Mouse (Mus musculus) urinary bladder, postnatal 36 days (tissue): ENCODE measurements around the gene Hist1h2bl.
"Not testable (repeated sequence)": the region's sequence is repeated elsewhere in the genome, so short reads cannot be mapped to it uniquely, and the experiment has no call there.

Experiments
- DNase-seq, 2 experiments: peaks; one replicate each; pipeline ENCODE4 v3.0.0; 2022; ENCODE audit warnings: low spot score in 2 of 2, mixed read lengths in 1 of 2

Gene Hist1h2bl

DNA sequence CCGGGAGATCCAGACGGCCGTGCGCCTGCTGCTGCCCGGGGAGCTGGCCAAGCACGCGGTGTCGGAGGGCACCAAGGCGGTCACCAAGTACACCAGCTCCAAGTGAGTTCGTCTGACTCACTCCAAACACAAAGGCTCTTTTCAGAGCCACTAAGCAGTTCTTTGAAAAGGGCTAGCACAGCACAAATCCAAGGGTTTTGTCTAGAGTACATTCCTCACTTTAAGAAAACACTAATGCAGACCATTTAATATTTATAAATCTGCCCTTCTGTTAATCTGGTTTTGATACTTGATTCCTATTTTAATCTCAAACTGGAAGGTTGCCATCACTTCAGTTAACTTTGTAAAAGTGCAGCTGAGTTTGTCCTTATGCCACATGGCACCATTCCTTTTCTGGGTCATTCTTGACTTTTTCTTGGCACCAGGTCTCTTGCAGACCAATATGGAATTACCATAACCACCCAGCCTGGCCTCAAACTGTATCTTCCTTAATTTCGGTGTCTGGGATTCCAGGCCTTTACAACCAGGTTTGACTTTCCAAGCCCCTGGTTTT lies 6.5 kb upstream of the Hist1h2bl start:
- DNase-seq: no peak

DNA sequence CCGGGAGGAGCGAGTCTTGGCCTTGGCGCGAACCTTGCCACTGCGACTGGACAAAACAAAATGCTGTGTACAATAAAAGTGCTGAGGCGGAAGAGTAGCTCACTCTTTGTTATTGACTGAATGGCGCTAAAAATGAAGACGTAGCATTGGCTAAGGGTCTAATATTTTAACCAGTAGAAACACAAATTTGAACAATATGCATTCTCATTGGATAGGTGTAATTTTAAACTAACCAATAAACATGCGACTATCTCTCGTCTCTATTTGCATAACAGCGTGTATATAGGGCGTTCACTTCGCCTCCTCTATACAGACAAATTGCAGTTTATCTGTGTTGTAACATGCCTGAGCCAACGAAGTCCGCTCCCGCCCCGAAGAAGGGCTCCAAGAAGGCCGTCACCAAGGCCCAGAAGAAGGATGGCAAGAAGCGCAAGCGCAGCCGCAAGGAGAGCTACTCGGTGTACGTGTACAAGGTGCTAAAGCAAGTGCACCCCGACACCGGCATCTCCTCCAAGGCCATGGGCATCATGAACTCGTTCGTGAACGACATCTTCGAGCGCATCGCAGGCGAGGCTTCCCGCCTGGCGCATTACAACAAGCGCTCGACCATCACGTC lies 5.9 kb upstream of the Hist1h2bl start, which contains the start of gene Hist1h2bm:
Gene Hist1h2bm (plus strand): TSS at position 288 of the 616 bp plus-strand sequence.
- DNase-seq: peak; percentile 33 to 51

DNA sequence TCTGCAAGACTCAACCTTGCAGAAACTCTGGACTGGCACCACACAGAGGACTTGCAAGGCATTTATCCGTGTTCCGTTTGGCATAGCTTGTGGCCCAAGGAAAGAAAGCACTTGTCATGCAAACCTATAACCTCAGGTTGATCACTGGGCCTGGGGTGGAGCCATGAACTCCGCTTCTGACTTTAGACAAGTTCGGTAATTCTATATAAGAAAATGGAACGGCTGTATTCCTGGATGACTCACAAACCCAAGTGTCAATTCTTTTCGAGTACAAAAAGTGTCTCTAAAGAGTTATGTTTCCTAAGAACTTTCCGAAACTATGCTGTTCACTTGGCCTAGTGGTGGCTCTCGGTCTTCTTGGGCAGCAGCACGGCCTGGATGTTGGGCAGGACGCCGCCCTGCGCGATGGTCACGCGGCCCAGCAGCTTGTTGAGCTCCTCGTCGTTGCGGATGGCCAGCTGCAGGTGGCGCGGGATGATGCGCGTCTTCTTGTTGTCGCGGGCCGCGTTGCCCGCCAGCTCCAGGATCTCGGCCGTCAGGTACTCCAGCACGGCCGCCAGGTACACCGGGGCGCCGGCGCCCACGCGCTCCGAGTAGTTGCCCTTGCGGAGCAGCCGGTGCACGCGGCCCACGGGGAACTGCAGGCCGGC lies 5.3 kb upstream of the Hist1h2bl start:
- not testable (repeated sequence) for DNase-seq

DNA sequence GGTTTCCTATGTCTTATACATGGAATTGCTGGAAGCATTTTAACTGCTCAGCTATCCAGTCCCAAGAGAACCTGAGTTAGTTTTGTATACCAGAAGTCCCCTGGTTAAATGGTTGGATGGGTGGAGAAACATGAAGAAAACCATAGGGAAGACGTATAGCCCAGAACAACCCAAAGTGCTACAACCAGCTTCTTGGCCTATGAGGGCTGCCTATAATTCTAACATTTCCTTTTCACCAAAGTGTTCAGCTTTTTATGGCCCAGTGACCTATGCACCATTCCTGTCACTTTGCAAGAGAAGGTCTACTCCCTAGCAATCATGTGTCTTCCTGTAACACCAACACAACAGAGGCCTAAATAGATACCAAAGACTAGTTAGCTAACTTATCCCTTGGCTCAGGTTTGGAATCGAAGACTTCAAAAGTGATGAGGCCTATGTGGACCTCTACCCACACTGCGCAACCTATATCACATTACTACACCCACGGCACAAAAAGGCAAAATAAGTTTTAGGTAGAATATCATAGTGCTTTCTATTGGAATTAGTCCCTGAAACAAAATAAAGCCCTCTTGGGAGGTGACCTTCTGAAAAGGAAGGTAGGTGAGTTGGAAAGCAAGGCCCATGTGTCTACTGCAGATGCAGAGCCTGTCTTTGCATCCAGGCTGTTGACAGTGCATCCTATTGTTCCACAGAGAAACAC lies 2.6 kb upstream of the Hist1h2bl start:
- no peak for DNase-seq

DNA sequence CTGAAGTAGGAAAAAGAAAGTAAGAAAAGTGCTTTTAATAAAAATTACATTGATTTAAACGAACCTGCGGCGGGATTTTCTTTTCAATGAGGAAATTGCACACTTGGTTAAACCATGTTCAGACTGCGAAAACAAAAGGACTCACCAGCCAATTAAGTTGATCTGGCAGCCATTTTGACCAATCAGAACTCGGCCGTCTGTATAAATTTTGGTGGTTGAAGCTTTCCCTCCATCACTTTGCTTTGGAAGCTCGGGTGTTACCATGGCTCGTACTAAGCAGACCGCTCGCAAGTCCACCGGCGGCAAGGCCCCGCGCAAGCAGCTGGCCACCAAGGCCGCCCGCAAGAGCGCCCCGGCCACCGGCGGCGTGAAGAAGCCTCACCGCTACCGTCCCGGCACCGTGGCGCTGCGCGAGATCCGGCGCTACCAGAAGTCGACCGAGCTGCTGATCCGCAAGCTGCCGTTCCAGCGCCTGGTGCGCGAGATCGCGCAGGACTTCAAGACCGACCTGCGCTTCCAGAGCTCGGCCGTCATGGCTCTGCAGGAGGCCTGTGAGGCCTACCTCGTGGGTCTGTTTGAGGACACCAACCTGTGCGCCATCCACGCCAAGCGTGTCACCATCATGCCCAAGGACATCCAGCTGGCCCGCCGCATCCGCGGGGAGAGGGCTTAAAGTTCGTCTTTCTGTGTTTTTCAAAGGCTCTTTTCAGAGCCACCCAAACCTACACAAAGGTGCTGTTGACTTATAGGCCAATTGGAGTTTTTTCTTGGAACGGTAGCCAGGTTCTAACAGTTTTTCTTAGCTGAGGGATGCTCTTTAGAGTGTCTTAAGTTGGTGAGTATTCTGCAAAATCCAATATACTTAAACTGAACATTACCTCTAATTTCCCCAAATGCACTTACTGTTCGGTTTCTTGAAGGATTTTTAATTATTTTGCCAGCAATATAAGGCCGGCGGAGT lies 1.7 kb upstream of the Hist1h2bl start, which contains the start of gene Hist1h3h:
Gene Hist1h3h (plus strand): TSS at position 263 of the 961 bp plus-strand sequence.
- DNase-seq: peak; percentile 67 to 80

DNA sequence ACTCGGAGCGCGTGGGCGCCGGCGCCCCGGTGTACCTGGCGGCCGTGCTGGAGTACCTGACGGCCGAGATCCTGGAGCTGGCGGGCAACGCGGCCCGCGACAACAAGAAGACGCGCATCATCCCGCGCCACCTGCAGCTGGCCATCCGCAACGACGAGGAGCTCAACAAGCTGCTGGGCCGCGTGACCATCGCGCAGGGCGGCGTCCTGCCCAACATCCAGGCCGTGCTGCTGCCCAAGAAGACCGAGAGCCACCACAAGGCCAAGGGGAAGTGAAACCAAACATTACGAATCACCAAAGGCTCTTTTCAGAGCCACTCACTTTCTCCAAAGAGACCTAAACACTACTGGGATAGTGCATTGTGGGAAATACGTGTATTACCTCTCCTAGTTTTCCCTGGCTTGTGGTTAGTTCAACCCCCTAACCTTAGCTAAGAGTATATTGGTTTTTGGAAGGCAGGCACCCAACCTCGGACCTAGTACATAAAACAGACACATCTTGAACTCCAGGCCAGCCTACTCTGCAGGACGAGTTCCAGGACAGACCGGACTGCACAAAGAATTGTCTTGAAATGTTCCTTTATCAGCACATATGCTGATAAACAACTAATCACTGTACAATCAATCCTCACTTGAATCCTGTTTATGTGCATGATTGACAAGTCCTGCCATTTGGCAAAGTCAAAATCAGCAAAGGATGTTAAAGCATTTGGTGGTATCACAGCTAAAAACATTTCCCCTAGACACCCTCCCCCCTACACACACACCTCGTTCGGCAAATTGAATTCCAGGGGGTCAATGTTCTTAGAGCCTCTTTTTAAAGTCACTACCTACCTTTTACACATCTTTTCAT lies 823 bp upstream of the Hist1h2bl start:
- not testable (repeated sequence) for DNase-seq

DNA sequence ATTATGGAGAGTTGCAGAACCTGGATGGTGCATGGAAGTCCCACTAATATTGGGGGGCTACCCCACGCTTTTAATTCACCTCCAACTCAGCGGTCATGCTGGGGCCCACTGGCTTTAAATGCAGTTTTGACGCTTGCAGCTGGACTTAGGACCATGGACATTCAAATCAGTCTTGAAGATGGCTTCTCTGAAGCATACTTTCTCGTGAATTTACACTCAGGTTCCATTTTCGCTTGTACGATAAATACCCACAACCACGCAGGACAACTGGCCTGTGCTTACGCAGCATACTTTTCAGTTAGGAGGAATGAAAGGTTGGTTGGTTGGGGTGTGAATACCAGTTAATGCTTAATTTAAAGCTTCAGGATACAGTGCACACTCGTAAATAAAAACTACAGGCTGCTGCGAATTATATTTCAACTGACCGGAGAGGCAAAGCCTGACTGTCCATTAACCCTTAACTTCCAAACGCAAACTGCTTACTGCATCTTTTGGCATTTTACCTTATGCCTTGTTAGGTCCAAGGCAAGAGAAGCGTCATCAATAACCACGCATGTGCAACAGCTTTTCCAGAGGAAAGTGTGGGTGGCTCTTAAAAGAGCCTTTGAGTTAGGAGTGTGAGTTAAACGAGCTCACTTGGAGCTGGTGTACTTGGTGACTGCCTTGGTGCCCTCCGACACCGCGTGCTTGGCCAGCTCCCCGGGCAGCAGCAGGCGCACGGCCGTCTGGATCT lies 646 bp downstream of the Hist1h2bl start:
- DNase-seq: no peak

DNA sequence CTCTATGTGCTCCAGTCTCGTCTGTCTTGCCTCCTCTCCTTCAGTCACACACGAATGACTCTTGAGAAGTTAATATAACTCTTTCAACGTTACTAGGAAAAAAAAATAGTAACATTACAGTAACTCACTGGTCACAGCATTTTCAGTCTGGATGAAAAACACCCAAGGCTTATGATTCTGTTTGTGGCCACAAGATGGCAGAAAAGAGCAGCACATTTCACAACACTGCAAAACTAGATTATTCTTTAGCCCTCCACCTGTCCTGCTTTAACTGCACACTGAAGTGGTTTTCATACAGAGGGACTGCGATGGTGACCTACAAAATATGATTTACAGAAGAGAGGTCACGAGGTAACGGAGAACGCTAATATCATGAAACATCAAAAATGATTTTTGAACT lies 1.2 kb downstream of the Hist1h2bl start:
- DNase-seq: peak; percentile 41 to 58

DNA sequence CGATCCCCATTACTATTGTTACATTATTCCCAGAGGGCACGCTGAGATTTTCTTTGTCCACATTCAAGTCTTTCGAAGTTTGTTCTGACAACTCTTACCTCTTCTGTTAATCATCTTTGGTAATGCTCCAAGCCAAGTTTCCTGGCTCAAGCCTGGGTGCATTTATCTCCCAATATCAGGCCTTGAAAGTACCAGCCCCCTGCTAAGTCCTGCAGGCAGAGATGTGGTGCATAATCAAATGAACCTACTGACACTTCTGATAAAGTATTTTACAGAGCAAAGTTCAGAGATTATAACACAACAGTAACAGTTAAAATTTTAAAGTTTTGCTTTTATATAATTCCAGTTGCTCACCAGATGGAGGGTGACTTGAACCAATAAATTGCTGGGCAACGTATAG lies 4.2 kb downstream of the Hist1h2bl start:
- DNase-seq: no peak

DNA sequence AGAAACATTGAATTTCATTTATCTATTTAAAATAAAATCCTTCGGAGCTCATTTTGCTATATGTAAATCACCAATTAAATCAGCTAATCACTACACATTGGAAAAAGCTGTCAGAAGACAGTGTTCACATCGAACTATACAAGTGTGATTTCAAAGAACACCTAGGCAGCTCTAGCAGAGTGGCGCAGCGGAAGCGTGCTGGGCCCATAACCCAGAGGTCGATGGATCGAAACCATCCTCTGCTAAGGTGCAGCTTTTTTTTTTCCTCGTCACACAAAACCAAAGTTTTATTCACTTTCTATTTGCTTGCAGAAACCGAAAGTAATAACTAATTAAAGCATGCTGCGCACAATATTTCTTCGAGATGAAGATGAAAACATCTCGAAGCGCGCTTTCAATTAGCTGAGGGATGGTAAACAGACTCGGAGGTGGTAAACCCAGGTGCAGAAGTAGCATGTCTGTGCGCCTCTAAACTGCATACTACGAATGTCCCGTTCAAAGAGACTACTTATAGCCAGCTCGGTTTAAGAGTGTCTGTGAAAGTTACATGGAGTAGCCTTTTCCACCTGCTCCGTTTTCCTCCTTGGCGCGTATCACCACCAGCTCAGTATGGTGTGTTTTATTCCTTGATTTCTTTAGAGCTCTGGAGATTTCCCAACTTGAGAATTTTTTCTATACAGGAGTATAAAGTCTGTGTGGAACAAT lies 5.0 kb downstream of the Hist1h2bl start:
- DNase-seq: peak; percentile 71 to 75

DNA sequence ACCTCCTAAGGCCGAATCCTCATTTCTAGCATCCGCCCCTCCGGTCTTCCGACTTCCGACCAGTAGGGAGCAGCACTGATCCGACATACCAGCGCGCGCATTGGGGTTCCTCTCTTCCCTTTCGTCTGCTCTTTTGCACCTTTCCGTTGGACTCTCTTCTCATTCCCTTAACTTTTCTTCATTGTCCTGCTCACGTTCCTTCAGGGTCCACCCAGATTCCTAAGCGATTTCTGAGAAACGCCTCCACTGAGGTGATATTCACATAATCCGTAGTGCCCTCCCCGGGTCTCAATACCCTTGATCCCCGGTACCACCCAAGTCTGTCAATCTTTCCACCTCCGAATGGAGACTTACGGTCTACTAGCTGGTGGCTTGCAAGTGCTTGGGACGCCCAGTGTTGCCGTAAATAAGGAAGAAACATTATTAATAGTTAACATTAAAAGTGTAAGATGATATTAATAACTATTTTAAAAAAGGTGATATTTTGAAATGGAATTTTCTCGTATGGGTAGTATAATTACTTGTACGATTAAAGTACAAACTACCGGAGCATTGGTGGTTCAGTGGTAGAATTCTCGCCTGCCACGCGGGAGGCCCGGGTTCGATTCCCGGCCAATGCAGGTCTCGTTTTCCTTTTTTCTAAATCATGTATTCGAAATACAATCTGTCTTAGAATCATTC lies 5.8 kb downstream of the Hist1h2bl start:
- DNase-seq: peak; percentile 82 to 88

DNA sequence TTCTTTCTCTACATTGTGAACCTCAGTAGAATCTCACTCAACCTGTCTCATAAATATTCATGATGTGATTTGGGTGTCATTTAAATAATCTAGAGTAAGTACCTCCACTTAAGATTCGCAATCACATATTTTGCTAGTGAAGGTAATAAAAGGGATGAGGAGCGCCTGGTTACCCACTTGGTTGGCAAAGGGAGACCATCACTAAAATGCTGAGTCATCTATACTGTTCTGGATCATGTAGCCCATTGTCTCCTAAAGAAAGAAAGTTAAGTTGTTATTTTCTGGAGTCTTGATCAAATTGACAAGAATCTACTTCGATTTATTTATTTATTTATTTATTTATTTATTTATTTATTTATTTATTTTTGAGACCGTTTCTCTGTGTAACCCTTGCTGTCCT lies 9.3 kb downstream of the Hist1h2bl start:
- no peak for DNase-seq

DNA sequence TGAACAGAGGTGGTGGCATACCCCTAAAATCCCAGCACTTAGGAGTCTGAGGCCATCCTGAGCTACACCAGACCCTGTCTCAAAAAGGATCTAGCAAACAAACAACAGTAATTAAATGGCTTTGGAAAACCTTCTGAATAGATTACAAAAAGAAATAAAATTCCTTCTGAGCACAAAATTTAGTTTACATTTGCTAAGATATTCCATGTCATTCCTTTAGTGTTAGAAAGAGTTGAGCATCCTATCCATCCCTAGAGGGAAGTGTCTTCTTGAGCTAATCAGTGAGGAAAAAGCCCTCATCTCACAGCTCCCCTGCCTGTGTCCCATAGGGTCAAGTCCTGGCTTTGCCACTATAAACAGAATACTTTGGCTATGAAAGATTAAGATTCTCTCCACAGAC lies 18.1 kb downstream of the Hist1h2bl start, which contains the start of gene Olfr1359:
Gene Olfr1359 (plus strand): TSS at position 301 of the 400 bp plus-strand sequence.
- DNase-seq: no peak

DNA sequence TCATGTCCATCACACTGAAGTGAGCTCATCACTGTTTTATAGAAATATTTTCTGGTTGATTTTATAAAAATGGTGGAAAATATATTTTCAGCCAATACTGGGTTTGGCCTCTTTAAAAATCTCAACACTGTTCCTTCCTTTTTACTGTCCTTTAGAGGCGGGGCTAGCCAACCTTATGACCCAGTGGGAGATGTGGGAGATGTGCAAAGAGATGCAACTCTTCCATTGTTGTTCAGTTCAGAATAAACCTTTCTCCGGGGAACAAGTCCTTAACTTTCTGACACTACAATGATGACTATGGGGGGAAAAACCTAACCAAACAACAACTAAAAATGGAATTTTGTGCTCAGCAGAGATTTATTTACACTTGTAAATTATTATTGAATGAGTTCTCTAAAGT lies 38.6 kb downstream of the Hist1h2bl start, which contains the start of gene Olfr1360:
Gene Olfr1360 (minus strand): TSS at position 101 of the 400 bp plus-strand sequence.
- DNase-seq: no peak
